Mouse (Mus musculus): ENCODE measurements around the gene Vmp1.

Gene Vmp1

GRCm38 (mm10) chr11:86598572-86598971 is 85.1 kb downstream of the Vmp1 start:
- DNase-seq = no peak

GRCm38 (mm10) chr11:86598154-86598553 is 85.5 kb downstream of the Vmp1 start:
- DNase-seq = no peak

- DNase-seq = no peak
Observed at GRCm38 (mm10) chr11:86596976-86597375, 86.7 kb downstream of the Vmp1 start.

- DNase-seq = no peak
Observed at GRCm38 (mm10) chr11:86596187-86596960, 87.3 kb downstream of the Vmp1 start.

DNA sequence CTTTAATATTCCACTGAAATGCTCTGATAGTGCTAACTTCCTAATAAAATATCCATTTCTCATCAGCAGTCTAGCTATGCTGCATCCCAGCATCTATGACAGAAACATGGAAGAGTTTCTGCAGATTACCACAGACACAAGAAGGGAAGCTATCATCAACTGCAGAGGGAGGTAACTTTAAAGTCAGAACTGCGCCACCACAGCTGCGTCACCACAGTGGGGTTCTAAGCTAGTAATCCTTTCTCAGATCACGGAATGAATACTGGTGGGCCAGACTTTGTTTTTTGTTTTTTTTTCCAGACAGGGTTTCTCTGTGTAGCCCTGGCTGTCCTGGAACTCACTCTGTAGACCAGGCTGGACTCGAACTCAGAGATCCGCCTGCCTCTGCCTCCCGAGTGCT is 88.3 kb downstream of the Vmp1 start:
- DNase-seq = no peak

- no peak for DNase-seq
Observed at GRCm38 (mm10) chr11:86594188-86594876, 89.3 kb downstream of the Vmp1 start.

DNA sequence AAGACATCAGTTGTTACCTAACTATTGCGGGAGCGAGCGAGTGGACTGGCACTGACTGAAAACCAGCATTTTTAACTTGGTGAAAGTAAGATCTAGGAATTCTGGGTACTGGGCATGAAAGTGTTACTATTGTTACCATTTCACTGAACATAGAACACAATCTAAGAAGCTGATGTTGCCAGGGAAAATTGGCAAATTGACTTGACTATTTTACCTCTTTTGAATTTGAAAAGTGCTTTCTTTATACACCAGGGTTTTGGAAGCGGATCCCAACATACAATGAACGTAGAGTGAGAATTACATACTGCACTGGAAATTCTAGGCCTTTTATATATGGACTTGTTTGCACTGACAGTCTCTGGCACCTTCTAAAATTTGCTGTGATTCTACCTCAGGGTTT is 90.2 kb downstream of the Vmp1 start:
- no peak for DNase-seq

GRCm38 (mm10) chr11:86592993-86593392 is 90.6 kb downstream of the Vmp1 start:
- no peak for DNase-seq

DNA sequence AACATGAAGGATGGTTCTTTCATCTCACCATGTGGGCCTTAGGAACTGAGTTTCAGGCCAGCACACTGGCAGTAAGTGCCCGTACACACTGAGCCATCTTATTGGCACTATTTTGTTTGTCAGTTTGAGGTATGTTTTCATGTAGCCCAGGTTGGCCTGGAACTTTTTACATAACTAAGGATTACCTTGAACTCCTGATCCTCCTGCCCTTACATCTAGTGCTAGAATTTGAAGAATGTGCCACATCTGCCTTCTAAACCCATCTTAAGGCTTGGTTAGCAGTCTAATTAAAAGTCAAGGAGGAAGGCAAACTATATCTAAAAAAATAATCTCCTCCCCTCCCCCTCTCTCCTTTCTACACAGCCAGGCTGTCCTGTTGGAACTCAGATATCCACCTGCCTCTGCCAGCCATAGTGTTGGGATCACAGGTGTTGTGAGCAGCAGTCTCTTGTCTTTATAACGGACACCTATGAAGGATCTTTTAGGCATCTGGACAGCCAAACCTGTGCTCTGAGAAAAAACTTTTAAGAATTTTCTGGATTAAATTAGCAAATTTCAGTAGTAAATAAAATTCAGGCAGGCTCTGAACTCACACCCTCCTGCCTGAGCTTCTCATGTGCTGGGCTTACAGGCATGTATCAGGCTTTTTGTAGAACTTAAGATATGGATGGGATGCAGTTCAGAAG is 91.6 kb downstream of the Vmp1 start:
- DNase-seq = no peak

DNA sequence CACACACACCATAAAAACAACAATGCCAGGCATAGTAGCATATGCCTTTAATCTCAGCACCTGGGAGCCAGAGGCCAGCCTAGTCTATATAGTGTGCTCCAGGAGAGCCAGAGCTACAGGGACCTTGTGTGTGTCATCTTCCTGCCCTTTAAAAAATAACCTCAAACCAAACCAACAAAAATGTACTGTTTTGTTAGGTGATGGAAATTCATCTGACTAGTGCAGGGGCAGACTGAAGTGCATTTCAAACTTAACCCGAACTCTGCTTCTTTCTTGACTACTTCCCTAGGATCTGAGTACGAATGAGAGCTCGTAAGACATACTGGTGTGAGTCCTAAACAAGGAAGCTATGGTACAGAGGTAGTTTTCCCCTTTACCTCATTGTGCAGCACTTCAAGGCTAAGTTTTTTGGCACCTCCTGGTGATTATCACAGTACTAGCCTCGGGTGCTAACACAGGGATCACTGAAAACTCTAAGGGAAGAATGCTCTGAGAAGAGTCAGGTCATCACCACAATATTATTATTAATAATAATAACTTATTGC is 92.3 kb downstream of the Vmp1 start:
- DNase-seq = no peak

DNA sequence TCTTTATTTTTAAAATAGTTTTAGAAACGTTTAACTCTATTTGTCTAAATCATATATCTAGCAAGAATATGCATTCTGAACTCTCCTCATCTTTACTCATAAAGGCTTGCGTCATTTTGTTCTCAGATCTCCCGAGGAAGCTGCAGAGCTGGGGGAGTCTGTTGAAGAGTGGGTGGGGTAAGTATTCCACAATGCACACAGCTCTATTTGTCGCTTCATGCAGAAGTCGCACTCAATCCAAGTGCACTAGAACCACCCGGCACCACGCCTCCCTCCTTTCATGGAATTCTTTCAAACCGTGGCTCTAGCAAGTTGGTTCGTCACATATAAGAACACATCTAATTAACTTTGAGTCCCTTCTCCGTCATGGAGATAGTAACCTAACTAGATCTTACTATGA is 93.1 kb downstream of the Vmp1 start:
- DNase-seq = no peak

DNA sequence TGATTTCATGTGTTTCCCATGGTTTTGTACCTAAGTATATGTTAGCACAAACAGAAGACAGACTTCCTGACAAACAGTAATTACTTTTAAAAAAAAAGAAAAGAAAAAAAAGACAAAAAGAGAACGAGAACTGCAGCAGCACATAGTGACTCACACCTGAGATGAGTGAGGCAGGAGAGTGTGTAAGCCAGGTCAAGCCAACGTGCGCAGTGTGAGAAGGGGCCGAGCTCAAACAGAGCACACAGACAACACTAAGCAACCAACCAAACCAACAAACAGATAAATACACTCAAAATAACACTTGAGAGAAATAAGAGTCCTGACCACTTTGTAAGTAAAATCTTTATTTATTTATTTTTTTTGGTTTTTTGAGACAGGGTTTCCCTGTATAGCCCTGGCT is 93.6 kb downstream of the Vmp1 start:
- DNase-seq = no peak

GRCm38 (mm10) chr11:86588583-86589298 is 94.9 kb downstream of the Vmp1 start:
- no peak for DNase-seq

GRCm38 (mm10) chr11:86587830-86588229 is 95.8 kb downstream of the Vmp1 start:
- DNase-seq = no peak

DNA sequence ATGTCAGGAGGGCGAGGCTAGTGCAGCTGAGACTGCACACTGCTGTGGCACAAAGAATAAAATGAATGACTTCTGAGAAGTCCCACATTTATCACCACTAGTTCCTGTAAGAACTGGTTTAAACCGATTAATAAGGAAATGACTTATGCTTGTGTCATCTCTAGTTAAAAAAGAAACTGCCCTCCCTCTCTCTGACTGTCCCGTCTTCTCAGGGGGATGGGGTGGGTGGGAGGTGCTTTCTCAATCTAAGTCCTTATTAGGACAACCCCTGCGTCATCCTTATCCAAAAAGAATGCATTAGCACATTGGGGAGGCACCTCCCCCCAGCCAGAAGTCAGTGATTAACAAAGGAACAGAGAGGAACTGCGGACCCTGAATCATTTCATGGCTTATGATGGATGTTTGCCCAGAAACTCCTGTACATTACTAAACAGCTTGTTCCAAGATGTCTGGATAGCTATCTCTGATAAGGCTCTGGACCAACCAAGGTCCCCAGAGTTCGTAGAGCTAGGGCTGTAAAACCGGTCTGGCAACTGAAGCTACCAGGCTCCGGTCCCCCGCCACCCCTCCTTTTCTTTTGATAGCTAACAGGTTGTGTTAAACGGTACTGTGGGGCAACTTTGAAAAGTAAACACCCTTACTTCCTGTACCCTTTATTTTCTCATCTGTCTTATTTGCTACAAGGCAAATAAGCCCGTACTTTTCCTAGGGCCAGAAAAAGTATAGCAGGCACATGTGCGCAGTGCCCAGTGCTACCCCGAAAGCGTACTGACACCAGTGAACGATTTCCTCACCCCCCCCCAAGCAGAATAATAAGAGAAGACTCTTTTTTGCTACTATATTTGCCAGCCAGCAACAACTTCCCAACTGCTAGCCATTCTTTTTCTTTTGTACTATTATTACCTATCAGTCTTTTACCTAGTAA is 96.5 kb downstream of the Vmp1 start:
- no peak for DNase-seq

- no peak for DNase-seq
Observed at GRCm38 (mm10) chr11:86586177-86586867, 97.3 kb downstream of the Vmp1 start.

GRCm38 (mm10) chr11:86585598-86585984 is 98.0 kb downstream of the Vmp1 start:
- DNase-seq = no peak

DNA sequence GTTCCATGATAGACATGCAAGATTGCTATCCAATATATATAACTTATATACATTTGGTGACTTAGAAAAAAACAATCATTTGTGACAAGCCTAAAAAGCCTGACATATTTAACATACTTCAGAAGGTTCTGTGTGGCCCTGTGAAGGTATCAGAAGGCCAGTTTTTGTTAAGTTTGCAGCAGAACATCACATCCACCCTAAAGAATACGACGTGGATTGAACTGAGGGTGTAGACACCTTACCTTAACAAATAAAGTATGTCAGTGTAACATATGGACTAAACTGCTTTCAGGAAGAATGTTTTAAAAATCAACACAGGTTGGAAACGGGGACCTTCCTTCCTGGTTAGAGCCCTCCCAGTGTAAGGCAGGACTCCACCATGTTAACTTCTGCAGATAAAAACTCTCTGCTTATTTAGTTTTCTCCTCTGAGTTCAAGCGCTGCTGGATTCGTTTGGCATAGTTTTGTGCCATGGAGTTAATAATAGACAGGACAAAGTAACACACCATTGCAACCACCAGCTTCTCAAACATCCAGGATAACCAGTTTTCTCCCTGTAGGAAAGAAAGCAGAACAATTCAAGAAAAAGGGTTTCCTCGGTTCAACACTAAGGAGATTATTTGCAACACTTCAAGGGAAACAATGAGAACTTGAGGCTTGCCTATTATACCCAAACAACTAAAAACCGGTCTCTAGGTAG is 98.6 kb downstream of the Vmp1 start:
- no peak for DNase-seq

DNA sequence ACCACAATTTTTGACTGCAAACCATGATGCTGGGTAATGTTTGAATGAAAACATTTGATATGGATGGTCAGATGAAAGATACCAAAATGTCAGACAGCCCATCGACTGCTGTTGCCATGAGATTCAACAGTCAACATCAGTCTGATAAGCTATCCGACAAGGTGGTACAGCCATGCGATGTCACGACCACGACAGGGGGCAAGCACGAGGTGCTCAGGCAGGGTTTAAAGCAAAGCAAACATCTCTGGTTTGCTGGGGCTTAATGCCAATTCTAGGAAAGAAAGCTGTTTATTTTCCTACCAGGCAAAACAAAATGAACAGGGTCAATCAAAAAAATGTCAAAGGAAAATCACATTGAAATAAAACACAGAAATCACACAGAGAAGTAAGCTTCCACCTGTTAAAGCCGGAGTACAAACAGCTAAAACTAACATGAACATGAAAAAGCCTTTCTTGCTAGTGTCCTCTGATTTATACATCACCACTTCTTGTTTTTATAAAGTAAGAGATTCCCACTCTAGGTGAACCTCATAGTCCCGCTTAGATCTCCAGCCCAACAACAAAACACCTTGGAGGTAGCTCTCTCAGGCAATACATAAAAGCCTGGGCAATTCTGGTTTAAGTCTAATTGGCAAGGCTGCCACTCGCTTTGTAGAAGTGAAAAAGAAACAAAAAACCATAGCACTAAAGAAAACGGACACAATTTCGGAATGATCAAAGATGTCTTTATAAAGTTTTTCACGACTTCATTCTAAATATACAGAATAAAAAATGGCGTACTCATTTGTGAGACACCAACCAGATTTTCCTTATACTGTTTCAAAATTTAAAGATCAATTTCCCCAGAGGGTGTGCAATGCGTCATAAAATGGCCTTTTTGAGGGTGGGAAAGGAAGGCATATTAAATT is 99.4 kb downstream of the Vmp1 start:
- no peak for DNase-seq

Data from right cerebral cortex, postnatal 14 days (tissue).